Mouse (Mus musculus) limb, embryonic 13.5 days (tissue): ENCODE measurements around the gene Zfp446. TPM values are rescaled to one million over a fixed set of nuclear protein-coding genes. Genes with fewer than 3 reads are reported as not detected.

Source experiments
- ATAC-seq: fragments of 200-750 bp; cut with Nextera tagmentation; 2 replicates; pipeline ENCODE4 v1.8.0; 2017; ENCODE audit warnings: low read depth, moderate number of reproducible peaks, moderate TSS enrichment; ENCODE audit not compliant: low FRiP score
- H3K27ac ChIP-seq: fragments of 300-500 bp; sonication (generic); 2 replicates; pipeline ENCODE4 v1.5.1; 2015; ENCODE audit warnings: inconsistent platforms, mild to moderate bottlenecking, moderate library complexity
- H3K27me3 ChIP-seq: fragments of 300-500 bp; sonication (generic); 2 replicates; pipeline ENCODE4 v1.6.1; 2015; ENCODE audit warnings: mild to moderate bottlenecking, inconsistent platforms
- H3K36me3 ChIP-seq: fragments of 300-500 bp; sonication (generic); 2 replicates; pipeline ENCODE4 v1.6.1; 2015; ENCODE audit warnings: inconsistent platforms, mild to moderate bottlenecking, moderate library complexity
- H3K4me1 ChIP-seq: fragments of 300-500 bp; sonication (generic); 2 replicates; pipeline ENCODE4 v1.6.1; 2015; ENCODE audit warnings: inconsistent platforms
- H3K4me2 ChIP-seq: fragments of 300-500 bp; sonication (generic); replicated peaks from 2 replicates; pipeline ENCODE4 v1.6.1; 2015; ENCODE audit warnings: inconsistent platforms, mild to moderate bottlenecking, moderate library complexity
- H3K4me3 ChIP-seq: fragments of 300-500 bp; sonication (generic); 2 replicates; pipeline ENCODE4 v1.5.1; 2015; ENCODE audit warnings: moderate library complexity, mild to moderate bottlenecking, inconsistent platforms
- H3K9ac ChIP-seq: fragments of 300-500 bp; sonication (generic); 2 replicates; pipeline ENCODE4 v1.6.1; 2015; ENCODE audit warnings: mild to moderate bottlenecking, inconsistent platforms
- H3K9me3 ChIP-seq: fragments of 300-500 bp; sonication (generic); 2 replicates; pipeline ENCODE4 v1.6.1; 2016; ENCODE audit warnings: inconsistent platforms
- WGBS: fragments of 180-500 bp; shearing (Covaris S2); methylation state at CpG from one replicate; pipeline ENCODE4 v1.1.7; 2015; 5-methylcytosine and 5-hydroxymethylcytosine counted together
- polyA plus RNA-seq: library from polyadenylated mRNA; unstranded; fragments of >200 nt; fragmentation: Nextera tagmentation; extraction: Ambion mirVana; gene quantifications from 2 replicates; pipeline ENCODE4 v1.2.1, GENCODE M21; 2015

Gene Zfp446
- polyA plus RNA-seq, 1 experiment from 2014 or later: 10.8 TPM

DNA sequence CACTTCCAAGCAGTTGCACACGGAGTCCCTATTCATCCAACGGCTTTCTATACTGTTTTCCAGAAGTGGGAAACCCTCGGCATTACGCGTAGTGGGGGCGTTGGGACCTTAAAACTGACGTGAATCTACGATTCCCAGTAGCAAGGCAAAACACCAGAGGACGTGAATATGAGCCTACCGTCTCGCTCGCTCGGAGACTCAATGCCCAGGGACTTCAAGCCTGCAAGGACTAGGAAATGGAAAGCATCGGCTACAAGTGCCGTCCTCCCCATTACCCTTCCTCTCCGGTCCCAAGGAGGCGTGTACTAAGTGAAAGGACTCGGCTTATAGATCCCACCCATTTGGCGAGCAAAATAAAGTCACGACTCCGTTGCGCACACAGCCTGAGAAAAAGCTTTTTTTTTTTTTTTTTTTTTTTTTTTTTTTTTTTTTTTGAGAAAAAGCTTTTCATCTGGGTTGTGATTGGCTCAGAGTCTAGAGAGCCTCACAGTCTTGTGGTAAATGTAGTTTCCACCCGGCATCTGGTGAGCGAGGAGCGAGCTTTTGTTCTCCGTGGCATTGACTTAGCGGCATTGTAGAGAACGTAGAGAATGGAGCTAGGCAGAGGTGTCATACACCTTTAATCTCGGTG is 16.0 kb upstream of the Zfp446 start:
- peak overlapping the region; percentile 68 for H3K4me2 ChIP-seq
- no peaks in the 10 kb centered on the region for H3K36me3 ChIP-seq
- H3K4me3 ChIP-seq: peak overlapping the region; percentile 56
- 2% methylated on average over 29 of the region's 29 CpGs for WGBS
- peak; percentile 82 for ATAC-seq
- peak overlapping the region; percentile 92 for H3K27ac ChIP-seq
- no peaks in the 10 kb centered on the region for H3K9me3 ChIP-seq
- H3K9ac ChIP-seq: peak overlapping the region; percentile 73
- H3K4me1 ChIP-seq: peaks cover 14% of the 10 kb centered on the region
- H3K27me3 ChIP-seq: no peaks in the 10 kb centered on the region

DNA sequence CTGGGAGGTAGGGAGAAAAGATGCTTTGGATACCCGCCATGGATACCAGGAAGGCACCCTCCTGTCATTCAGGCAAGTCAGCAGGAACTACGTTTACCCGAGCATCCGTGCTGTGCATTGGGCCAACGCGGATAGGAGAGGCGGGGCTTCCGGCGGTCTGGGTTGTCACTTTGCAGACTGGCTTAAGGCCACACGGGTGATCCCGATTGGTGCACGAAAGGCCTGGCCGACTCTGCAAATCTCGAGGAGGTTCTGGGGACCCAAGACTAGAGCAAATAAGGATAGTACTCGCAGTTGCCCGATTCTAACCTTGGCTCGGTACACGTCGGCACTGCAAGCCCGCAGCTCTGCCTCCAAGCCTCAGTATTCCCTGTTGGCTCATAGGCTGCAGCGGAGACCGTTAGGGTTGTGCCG is 12.0 kb upstream of the Zfp446 start, which contains the start of gene Zfp324:
Gene Zfp324 (plus strand): TSS at position 161 of the 414 bp plus-strand sequence.
- Histone ChIP-seq H3K36me3 (peaks cover 21% of the 10 kb centered on the region), H3K4me1 (peaks cover 23% of the 10 kb centered on the region), H3K4me3 (peak within 1 kb of the TSS; percentile 86), H3K9ac (peak within 1 kb of the TSS; percentile 84), H3K27me3 (no peaks in the 10 kb centered on the region), H3K9me3 (no peaks in the 10 kb centered on the region), H3K27ac (peak within 1 kb of the TSS; percentile 89), H3K4me2 (peak within 1 kb of the TSS; percentile 87)
- peak; percentile 89 for ATAC-seq
- WGBS: under 1% methylated on average over 23 of the region's 23 CpGs

DNA sequence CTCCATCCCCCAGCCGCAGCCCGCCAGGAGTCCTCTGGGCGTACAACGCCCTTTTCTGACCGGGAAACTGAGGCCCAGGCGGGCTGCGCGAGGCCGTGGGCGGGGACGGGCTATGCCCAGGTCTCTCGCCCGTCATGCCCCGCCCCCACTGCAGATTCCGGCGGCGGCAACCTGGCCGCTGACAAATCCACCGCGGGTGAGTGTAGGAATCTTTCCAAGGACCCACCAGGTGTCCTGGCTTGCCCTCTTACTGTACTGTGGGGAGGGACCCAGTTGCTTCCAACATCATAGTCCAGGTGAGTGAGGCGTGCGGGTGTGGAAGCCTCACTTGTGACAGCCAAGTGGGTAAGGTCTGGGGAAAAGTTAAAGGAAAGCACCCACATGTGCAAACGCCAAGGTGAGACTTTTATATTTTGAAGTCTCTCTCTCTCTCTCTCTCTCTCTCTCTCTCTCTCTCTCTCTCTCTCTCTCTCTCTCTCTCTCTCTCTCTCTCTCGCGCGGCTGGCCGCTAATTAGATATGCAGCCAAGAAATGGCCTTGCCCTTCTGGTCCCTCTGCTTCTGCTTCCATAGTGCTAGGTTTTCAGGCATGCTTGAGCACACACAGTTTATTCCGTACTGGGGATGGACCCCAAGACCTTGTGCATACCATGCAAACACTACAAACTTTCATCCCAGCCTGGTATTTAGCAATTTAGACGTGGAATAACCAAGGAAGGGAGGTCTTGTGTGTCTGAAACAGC is 11.4 kb upstream of the Zfp446 start:
- under 1% methylated on average over 29 of the region's 29 CpGs for WGBS
- peak; percentile 62 for ATAC-seq
- H3K4me3 ChIP-seq: peak overlapping the region; percentile 86
- H3K27me3 ChIP-seq: no peaks in the 10 kb centered on the region
- H3K9ac ChIP-seq: peak overlapping the region; percentile 84
- H3K4me1 ChIP-seq: peaks cover 17% of the 10 kb centered on the region
- peaks cover 27% of the 10 kb centered on the region for H3K36me3 ChIP-seq
- H3K27ac ChIP-seq: peak overlapping the region; percentile 89
- no peaks in the 10 kb centered on the region for H3K9me3 ChIP-seq
- peak overlapping the region; percentile 87 for H3K4me2 ChIP-seq

DNA sequence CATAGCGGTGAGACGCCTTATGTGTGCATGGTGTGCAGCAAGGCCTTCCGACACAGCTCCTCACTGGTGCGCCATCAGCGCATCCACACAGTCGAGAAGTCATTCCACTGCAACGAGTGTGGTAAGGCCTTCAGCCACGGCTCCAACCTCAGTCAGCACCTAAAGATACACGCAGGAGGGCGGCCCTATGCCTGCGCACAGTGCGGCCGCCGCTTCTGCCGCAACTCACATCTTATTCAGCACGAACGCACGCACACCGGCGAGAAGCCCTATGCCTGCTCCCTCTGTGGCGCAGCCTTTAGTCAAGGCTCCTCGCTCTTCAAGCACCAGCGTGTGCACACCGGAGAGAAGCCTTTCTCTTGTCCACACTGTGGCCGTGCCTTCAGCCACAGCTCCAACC is 6.7 kb upstream of the Zfp446 start:
- H3K36me3 ChIP-seq: peaks cover 42% of the 10 kb centered on the region

DNA sequence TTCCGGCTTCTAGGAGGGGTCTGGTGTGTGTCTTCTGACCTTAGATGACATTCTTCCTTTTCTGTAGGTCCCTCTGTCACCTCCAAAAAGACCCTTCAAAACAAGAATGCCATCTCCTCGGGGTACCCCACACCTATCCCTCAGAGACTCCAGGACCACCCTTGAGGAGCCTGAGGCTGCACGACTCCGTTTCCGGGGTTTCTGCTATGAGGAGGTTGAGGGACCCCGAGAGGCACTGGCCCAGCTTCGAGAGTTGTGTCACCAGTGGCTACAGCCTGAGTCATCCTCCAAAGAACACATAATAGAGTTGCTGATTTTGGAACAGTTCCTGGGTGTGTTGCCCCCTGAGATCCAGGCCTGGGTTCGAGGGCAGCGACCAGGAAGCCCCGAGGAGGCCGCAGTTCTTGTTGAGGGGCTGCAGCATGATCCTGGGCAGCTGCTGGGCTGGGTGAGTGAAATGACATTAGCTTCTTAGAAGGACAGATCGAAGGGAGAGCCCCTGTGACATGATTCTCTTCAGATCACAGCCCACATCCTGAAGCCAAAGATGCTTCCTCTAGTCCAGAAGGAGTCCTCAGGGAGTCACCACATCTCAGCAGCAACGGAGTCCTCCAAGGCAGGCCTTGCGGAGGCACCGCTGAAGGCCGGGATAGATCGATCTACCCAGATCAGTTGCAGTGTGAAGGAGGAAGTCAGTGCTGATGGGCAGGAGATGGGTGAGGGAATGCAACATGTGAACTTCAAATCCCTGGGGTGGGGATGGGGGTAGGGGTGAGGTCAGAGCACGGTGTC is 1.5 kb downstream of the Zfp446 start:
- 77% methylated on average over 18 of the region's 18 CpGs for WGBS
- Histone ChIP-seq H3K9ac (peak overlapping the region; percentile 69), H3K27ac (peak overlapping the region; percentile 90; the same call in 1 of the 2 replicates), H3K9me3 (no peaks in the 10 kb centered on the region), H3K4me2 (peak overlapping the region; percentile 79), H3K27me3 (no peaks in the 10 kb centered on the region), H3K4me3 (peak overlapping the region; percentile 61), H3K4me1 (peaks cover 14% of the 10 kb centered on the region), H3K36me3 (peaks cover 13% of the 10 kb centered on the region)
- no peak for ATAC-seq

More for the DNA sequence above, 6.7 kb upstream of the Zfp446 start:
- no peak for ATAC-seq
- no peaks in the 10 kb centered on the region for H3K27me3 ChIP-seq
- peaks cover 11% of the 10 kb centered on the region for H3K4me1 ChIP-seq
- H3K9me3 ChIP-seq: no peaks in the 10 kb centered on the region
- no peak overlapping the region for H3K9ac ChIP-seq
- H3K4me2 ChIP-seq: no peak overlapping the region
- H3K4me3 ChIP-seq: no peak overlapping the region
- 96% methylated on average over 25 of the region's 25 CpGs for WGBS
- H3K27ac ChIP-seq: no peak overlapping the region

DNA sequence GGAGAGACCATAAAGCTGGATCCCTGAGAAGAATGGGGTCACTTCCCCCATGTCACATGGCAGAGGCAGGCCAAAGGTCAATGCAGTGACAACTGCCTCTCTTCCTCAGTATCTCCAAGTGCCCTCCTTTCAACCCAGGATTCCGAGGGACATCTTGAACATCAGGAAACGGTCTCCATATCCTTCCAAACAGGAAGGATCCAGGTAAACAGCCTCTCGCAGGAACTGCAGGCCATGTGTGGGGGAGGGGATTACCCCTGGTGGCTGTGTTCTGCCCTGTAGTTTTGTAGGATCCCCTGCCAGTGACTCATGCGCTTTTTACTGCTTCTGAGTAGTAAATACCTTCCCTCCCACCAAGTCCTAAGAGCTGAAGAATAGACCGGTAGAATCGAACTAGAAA is 2.1 kb downstream of the Zfp446 start:
- no peak overlapping the region; the same call in 1 of the 2 replicates for H3K9ac ChIP-seq
- H3K4me2 ChIP-seq: no peak overlapping the region
- H3K4me3 ChIP-seq: no peak overlapping the region
- peaks cover 13% of the 10 kb centered on the region for H3K36me3 ChIP-seq
- H3K4me1 ChIP-seq: peaks cover 14% of the 10 kb centered on the region
- no peaks in the 10 kb centered on the region for H3K9me3 ChIP-seq
- no peak overlapping the region for H3K27ac ChIP-seq
- no peaks in the 10 kb centered on the region for H3K27me3 ChIP-seq
- 44% methylated on average over 6 of the region's 6 CpGs for WGBS
- no peak for ATAC-seq

DNA sequence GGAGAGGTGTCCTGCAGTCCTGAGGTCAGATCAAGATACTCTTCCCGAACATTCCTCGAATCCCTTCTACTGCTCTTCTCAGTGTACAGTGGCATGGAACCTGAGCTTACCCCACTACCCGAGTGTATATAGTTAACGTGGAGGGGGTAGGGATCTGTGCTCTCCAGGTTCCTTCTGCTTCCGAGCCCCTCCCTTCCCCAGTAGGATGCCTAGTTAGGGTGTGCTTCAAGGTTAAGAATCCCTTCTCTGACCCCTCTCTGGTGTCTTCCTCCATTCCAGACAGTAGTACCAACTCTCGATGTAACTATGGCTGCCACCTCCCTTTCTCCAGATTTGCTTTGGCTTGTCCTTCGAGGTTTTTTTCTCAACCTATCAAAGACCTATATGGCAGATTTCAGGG is 2.6 kb downstream of the Zfp446 start:
- H3K27ac ChIP-seq: no peak overlapping the region
- no peak overlapping the region for H3K9ac ChIP-seq
- H3K9me3 ChIP-seq: no peaks in the 10 kb centered on the region
- WGBS: 83% methylated on average over 7 of the region's 7 CpGs
- H3K36me3 ChIP-seq: peaks cover 13% of the 10 kb centered on the region
- H3K4me2 ChIP-seq: no peak overlapping the region
- H3K4me3 ChIP-seq: no peak overlapping the region
- H3K4me1 ChIP-seq: peaks cover 14% of the 10 kb centered on the region
- ATAC-seq: no peak
- H3K27me3 ChIP-seq: no peaks in the 10 kb centered on the region

DNA sequence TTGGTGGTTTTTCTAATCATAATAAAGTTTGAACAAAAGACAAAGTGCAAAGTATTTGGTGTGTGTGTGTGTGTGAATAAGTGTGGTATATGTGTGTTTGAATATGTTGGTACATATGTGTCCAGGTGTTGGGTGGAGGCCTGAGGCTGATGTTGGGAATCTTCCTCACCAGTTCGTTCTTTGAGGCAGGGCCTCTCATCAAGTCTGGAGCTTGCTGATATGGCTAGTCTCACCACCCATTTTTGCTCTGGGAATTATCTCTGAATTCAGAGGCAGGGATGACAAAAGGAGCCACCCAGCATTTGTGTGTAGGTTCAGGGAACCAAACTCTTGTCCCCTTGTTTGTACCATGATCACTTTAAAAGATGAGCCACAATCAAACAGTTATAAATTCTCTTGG is 8.1 kb downstream of the Zfp446 start:
- Histone ChIP-seq H3K4me3 (no peak overlapping the region), H3K4me2 (no peak overlapping the region), H3K9ac (no peak overlapping the region), H3K27ac (no peak overlapping the region), H3K27me3 (no peaks in the 10 kb centered on the region), H3K4me1 (no peaks in the 10 kb centered on the region), H3K9me3 (no peaks in the 10 kb centered on the region), H3K36me3 (peaks cover 13% of the 10 kb centered on the region)
- ATAC-seq: no peak
- WGBS: 88% methylated on average over 1 of the region's 1 CpGs

DNA sequence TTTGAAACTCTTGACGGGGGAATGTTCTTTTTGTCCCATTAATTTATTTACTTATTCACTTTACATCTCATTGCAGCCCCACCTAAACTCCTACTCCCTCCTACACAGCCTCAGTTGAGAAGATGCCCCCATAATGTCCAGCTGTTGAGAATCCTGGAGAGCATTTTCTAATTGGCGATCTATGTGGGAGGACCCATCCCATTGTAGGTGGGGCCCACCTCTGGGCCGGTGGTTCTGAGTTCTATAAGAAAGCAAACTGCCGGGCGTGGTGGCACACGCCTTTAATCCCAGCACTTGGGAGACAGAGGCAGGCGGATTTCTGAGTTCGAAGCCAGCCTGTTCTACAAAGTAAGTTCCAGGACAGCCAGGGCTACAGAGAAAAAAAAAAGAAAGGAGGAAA is 9.3 kb downstream of the Zfp446 start:
- Histone ChIP-seq H3K9ac (no peak overlapping the region), H3K27ac (no peak overlapping the region), H3K27me3 (no peaks in the 10 kb centered on the region), H3K36me3 (peaks cover 10% of the 10 kb centered on the region), H3K4me2 (no peak overlapping the region), H3K4me1 (no peaks in the 10 kb centered on the region), H3K9me3 (no peaks in the 10 kb centered on the region), H3K4me3 (no peak overlapping the region)
- ATAC-seq: no peak
- WGBS: 81% methylated on average over 8 of the region's 8 CpGs

DNA sequence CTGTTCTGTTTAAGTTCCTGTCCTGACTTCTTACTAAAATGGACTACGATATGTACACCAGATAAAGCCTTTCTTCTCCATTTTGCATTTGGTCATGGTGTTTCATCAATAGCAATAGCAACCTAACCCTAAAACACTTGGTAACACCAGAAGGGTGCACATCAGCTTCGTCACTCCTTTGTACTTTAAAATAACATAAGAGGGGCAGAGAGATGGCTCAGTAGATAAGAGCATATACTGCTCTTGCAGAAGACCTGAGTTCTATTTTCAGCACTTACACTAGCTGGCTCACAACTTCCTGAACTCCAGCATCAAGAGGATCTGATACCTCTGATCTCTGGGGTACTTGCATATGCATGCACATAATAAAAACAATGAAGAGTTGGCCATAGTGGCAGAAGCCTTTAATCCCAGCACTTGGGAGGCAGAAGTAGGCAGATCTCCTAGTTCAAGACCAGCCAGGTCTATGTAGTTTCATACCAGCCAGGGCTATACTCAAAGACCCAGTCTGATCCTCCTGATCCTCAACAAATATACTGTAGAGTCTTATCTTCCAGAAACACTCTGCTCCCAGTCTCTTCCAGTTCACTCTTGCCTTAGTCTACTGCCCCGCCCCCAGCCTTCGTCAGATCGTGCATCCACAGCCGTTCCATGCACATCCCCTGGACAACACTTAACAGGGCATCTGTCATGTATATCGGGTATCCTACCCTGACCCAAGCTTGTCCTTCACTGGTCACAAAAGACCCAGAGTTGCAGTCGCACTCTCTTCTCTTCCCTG is 10.0 kb downstream of the Zfp446 start:
- H3K4me1 ChIP-seq: no peaks in the 10 kb centered on the region
- peaks cover 3% of the 10 kb centered on the region; the same call in 1 of the 2 replicates for H3K36me3 ChIP-seq
- H3K9me3 ChIP-seq: no peaks in the 10 kb centered on the region
- WGBS: 77% methylated on average over 8 of the region's 8 CpGs
- H3K4me2 ChIP-seq: no peak overlapping the region
- H3K27ac ChIP-seq: no peak overlapping the region
- H3K4me3 ChIP-seq: no peak overlapping the region
- no peaks in the 10 kb centered on the region for H3K27me3 ChIP-seq
- ATAC-seq: no peak
- H3K9ac ChIP-seq: no peak overlapping the region

DNA sequence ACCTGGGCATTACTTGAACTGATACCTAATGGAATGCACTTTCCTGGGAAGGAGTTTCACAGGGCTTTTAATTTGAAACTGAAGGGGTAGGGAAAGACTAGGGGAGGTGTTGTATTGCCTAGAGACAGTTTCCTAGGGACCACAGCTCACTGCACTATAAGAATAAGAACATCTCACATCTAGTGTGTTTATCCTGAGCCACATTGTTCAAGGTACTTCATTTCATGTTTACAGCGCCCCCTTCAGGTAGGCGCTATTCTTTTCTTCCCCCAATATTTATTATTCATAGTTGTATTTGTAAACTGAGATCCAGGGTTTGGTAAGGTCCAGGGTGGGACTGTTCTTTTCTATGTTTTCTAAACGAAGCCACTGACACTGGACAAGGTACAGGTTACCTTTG is 14.6 kb downstream of the Zfp446 start:
- no peak for ATAC-seq
- H3K4me1 ChIP-seq: no peaks in the 10 kb centered on the region
- WGBS: 5% methylated on average over 3 of the region's 3 CpGs
- H3K4me2 ChIP-seq: no peak overlapping the region
- H3K36me3 ChIP-seq: no peaks in the 10 kb centered on the region
- no peak overlapping the region for H3K4me3 ChIP-seq
- H3K27me3 ChIP-seq: no peaks in the 10 kb centered on the region
- H3K27ac ChIP-seq: no peak overlapping the region
- H3K9me3 ChIP-seq: no peaks in the 10 kb centered on the region
- H3K9ac ChIP-seq: no peak overlapping the region
